Mouse (Mus musculus) kidney, postnatal 4 days (tissue): ENCODE data around the gene Ntng1.
A peak's percentile ranks its signal among the peaks of the same experiment; 100 is the strongest.

Experiments
- DNase-seq, 2 experiments: peaks; one replicate each; pipeline ENCODE4 v3.0.0; 2021; ENCODE audit warnings: mixed read lengths in 2 of 2

Gene Ntng1

DNA sequence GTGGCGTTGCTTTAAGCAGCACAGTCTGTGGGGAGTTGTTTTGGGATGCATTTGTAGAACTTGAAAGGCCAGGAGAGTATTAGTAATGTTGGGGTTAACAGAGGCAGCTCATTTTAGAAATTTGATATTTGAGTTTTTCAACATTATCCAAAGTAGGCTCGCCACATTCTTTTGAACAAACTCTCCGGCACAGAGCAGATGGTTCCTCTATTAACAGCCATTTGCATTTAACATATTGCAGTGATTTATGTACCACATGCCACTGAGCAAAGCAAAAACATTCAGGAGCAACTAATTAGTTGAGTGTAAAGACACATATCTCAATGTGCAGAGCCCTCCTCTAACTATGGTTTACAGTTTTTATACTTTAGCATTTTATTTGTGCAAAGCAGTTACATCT is 224.8 kb downstream of the Ntng1 start:
- DNase-seq, result no peak

GRCm38 (mm10) chr3:109917926-109918694 is 225.7 kb downstream of the Ntng1 start:
- no peak for DNase-seq

DNA sequence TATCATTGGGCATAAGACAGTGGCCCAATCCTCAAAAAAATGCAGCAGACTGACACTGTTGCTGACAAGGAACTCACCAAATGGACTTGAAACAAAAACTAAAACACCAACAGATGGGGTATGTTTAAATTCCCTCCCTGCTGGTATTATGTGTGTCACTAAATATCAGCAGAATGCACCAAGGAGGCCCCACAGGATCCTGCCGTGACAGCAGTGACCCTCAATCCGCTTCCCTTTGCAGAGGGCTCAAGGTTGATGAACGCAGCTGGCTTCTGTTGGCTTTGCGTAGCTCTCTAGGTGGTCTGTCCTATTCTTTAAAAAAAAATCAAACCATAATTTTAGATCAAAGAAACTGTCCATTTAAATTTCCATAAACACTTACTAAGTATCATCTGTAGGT is 226.7 kb downstream of the Ntng1 start:
- no peak for DNase-seq

GRCm38 (mm10) chr3:109914226-109914625 is 229.6 kb downstream of the Ntng1 start:
- no peak for DNase-seq

GRCm38 (mm10) chr3:109890600-109890999 is 253.2 kb downstream of the Ntng1 start:
- no peak for DNase-seq

GRCm38 (mm10) chr3:109885672-109886071 is 258.1 kb downstream of the Ntng1 start:
- DNase-seq, result no peak

- DNase-seq, result no peak
Measured at GRCm38 (mm10) chr3:109879061-109879460, 264.8 kb downstream of the Ntng1 start.

DNA sequence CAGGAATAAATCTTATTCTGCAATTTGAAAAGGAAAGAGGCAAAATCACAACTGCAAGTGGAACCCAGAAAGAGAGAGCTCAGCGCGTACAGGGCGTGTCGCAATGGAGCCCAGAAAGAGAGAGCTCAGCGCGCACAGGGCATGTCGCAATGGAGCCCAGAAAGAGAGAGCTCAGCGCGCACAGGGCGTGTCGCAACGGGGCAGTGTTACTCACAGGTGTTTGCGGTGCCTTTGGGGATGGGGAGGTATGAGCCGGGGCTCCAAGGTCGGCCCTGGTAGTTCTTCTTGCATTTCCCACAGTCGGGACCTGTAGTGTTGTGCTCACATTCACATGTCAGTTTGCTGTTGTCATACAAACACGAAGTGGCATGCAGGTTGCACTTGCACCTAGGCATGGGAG is 271.8 kb downstream of the Ntng1 start:
- peak in 1 of 2 experiments; percentile 2 for DNase-seq

GRCm38 (mm10) chr3:109858276-109858675 is 285.5 kb downstream of the Ntng1 start:
- no peak for DNase-seq

- no peak for DNase-seq
Measured at GRCm38 (mm10) chr3:109854449-109855155, 289.2 kb downstream of the Ntng1 start.

GRCm38 (mm10) chr3:109846660-109847059 is 297.2 kb downstream of the Ntng1 start:
- DNase-seq, result no peak

- DNase-seq, result no peak
Measured at GRCm38 (mm10) chr3:109825806-109826205, 318.0 kb downstream of the Ntng1 start.

GRCm38 (mm10) chr3:109822803-109823474 is 320.9 kb downstream of the Ntng1 start:
- peak; percentile 6 to 16 for DNase-seq

GRCm38 (mm10) chr3:109818821-109819685 is 324.8 kb downstream of the Ntng1 start:
- no peak for DNase-seq

- DNase-seq, result no peak
Measured at GRCm38 (mm10) chr3:109809065-109809464, 334.7 kb downstream of the Ntng1 start.

GRCm38 (mm10) chr3:109807211-109807934 is 336.4 kb downstream of the Ntng1 start:
- no peak for DNase-seq

DNA sequence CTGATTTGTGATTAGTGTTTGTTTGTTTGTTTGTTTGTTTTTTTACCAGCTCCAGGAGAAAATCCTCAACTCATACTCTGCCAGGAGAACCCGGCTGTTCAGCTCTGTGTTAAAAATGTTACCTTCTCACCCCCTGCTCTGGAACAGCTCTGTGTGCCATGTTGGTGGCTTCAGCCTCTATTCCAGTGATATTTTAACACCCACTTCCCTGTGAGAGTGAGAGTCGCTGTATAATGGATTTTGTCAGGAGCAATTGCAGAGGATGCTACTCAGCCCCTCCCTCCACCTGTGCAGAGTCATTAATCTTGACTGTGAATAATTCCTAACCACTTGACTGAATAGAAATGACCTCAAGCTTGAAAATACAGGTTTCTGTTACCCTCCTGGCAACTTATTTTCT is 339.7 kb downstream of the Ntng1 start:
- DNase-seq, result no peak

- DNase-seq, result no peak
Measured at GRCm38 (mm10) chr3:109803616-109804015, 340.2 kb downstream of the Ntng1 start.

- DNase-seq, result no peak
Measured at GRCm38 (mm10) chr3:109797354-109797753, 346.5 kb downstream of the Ntng1 start.

GRCm38 (mm10) chr3:109783231-109783630 is 360.6 kb downstream of the Ntng1 start:
- DNase-seq, result no peak

- peak; percentile 44 to 61 for DNase-seq
Measured at GRCm38 (mm10) chr3:109782289-109782951, 361.4 kb downstream of the Ntng1 start.
